Mouse (Mus musculus): ENCODE results near the gene P4hb. TPM values are rescaled to one million over a fixed set of nuclear protein-coding genes. Genes with fewer than 3 reads are reported as not detected.
"Not testable (repeated sequence)": the region's sequence is repeated elsewhere in the genome, so short reads cannot be mapped to it uniquely, and the experiment has no call there.

P4hb gene
- polyA plus RNA-seq, 2 experiments from 2014 or later, result 140 to 160 TPM

- no peak for ATAC-seq
Observed at GRCm38 (mm10) chr11:120571122-120571521, 1.9 kb downstream of the P4hb start.

- no peak for ATAC-seq
Observed at GRCm38 (mm10) chr11:120568324-120568723, 4.7 kb downstream of the P4hb start.

- ATAC-seq, result no peak
Observed at GRCm38 (mm10) chr11:120565114-120565513, 7.9 kb downstream of the P4hb start.

- no peak for ATAC-seq
Observed at GRCm38 (mm10) chr11:120562949-120563348, 10.1 kb downstream of the P4hb start.

- no peak for ATAC-seq
Observed at GRCm38 (mm10) chr11:120560952-120561728, 11.9 kb downstream of the P4hb start.

GRCm38 (mm10) chr11:120558843-120559242, 14.2 kb downstream of the P4hb start:
- ATAC-seq, result not testable (repeated sequence)

- no peak for ATAC-seq
Observed at GRCm38 (mm10) chr11:120555260-120555659, 17.8 kb downstream of the P4hb start.

GRCm38 (mm10) chr11:120554834-120555233, 18.2 kb downstream of the P4hb start:
- ATAC-seq, result no peak

GRCm38 (mm10) chr11:120552736-120553135, 20.3 kb downstream of the P4hb start:
- ATAC-seq, result no peak

GRCm38 (mm10) chr11:120550810-120551440, 22.1 kb downstream of the P4hb start, which contains the start of gene Ppp1r27:
Gene Ppp1r27 (minus strand): TSS chr11:120551132.
- ATAC-seq, result no peak

GRCm38 (mm10) chr11:120549986-120550809, 22.9 kb downstream of the P4hb start:
- no peak for ATAC-seq

- peak; percentile 72 for ATAC-seq
Observed at GRCm38 (mm10) chr11:120549168-120549945, 23.7 kb downstream of the P4hb start, which contains the start of gene Mcrip1. Gene Mcrip1 (minus strand): TSS chr11:120549727.

GRCm38 (mm10) chr11:120548786-120549167, 24.3 kb downstream of the P4hb start:
- ATAC-seq, result no peak

GRCm38 (mm10) chr11:120548214-120548613, 24.8 kb downstream of the P4hb start:
- no peak for ATAC-seq

GRCm38 (mm10) chr11:120547469-120547868, 25.6 kb downstream of the P4hb start:
- no peak for ATAC-seq

GRCm38 (mm10) chr11:120545964-120546363, 27.1 kb downstream of the P4hb start:
- no peak for ATAC-seq

- no peak for ATAC-seq
Observed at GRCm38 (mm10) chr11:120542376-120542775, 30.7 kb downstream of the P4hb start.

GRCm38 (mm10) chr11:120541907-120542306, 31.1 kb downstream of the P4hb start:
- ATAC-seq, result no peak

GRCm38 (mm10) chr11:120539285-120540014, 33.6 kb downstream of the P4hb start:
- ATAC-seq, result no peak

- ATAC-seq, result no peak
Observed at GRCm38 (mm10) chr11:120538955-120539284, 34.1 kb downstream of the P4hb start.

- ATAC-seq, result no peak
Observed at GRCm38 (mm10) chr11:120538485-120538884, 34.6 kb downstream of the P4hb start.

GRCm38 (mm10) chr11:120535804-120536203, 37.2 kb downstream of the P4hb start:
- no peak for ATAC-seq
